Mouse (Mus musculus) small intestine, adult 2 months (tissue): ENCODE data around the gene A730049H05Rik.

Experiments used
- CTCF ChIP-seq: fragments of 200-500 bp; IDR thresholded peaks from 2 replicates; pipeline ENCODE4 v1.5.1; 2012; ENCODE audit warnings: low read depth, mild to moderate bottlenecking, control low read depth, inconsistent platforms, low read length, moderate library complexity, mixed read lengths; ENCODE audit not compliant: insufficient replicate concordance, insufficient read length; ENCODE audit errors: extremely low read depth
- POLR2A ChIP-seq: fragments of 200-500 bp; IDR thresholded peaks from 2 replicates; pipeline ENCODE4 v1.6.1; 2012; ENCODE audit warnings: low read depth, mild to moderate bottlenecking, control low read depth, inconsistent platforms, low read length, moderate library complexity

DNA sequence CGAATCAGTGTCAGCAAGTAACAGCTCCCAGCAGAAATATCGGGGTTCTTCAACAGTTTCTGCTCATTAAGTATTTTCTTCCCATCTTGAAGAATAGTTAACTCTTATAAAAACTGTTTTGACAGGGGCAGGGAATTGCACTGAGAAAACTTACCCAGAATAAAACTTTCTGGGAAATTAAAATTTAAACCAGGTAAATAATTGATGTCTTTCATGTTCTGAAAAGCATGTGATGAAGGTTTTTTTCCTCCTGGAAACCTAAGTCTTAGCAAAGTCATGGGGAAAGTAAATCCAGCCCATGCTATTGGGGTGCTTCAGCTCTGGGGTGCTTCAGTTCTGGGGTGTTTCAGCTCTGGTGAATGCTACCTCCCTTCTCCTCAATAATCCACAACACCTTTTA lies 5.7 kb upstream of the A730049H05Rik start:
- TF ChIP-seq CTCF (no peak), POLR2A (no peak)
